Mouse (Mus musculus): ENCODE data around the gene Mroh8.
"Not testable (repeated sequence)": the region's sequence is repeated elsewhere in the genome, so short reads cannot be mapped to it uniquely, and the experiment has no call there.

Gene Mroh8

DNA sequence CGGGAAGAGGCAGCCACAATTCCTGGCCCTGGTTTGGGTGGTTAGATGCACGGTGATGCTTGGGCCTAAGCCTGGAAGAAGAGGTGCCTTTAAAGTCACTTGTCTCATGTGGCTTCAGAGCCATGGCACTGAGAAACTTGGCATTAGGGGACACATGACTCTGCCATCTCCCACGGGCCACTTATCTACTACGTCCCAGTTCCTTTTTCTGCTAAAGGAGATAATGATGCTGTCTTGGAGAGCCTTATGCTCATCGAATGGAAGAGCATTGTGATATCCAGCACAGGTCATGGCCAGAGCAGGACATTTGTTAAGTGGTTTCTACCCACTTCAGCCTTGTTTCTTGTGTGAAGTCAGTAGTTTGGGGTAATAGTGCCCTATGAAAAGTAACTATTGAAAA, 9.6 kb upstream of the Mroh8 start:
- DNase-seq (ENCODE audit: low spot score in 2 of 2), result no peak

DNA sequence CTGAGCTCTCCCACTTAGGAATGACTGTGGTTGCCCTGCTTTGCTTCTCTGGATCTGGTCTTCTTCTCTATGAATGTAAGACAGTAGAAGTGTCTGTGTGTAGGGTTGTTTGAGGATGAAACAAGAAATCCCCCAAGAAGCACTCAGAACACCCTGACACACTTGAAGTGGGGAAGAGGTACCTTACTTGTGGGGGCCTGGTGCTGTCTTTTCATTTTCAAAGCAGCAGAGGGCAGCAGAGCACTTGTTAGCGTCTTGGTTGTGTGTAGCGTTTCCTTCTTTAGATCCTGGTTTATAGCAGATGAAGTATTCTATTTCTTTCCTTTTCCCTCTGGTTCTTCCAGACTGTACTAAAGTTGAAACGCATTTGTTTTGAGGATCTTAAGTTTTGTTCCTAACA, 8.2 kb upstream of the Mroh8 start:
- DNase-seq (ENCODE audit: low spot score in 2 of 2), result peak in 1 of 2 experiments; percentile 50

DNA sequence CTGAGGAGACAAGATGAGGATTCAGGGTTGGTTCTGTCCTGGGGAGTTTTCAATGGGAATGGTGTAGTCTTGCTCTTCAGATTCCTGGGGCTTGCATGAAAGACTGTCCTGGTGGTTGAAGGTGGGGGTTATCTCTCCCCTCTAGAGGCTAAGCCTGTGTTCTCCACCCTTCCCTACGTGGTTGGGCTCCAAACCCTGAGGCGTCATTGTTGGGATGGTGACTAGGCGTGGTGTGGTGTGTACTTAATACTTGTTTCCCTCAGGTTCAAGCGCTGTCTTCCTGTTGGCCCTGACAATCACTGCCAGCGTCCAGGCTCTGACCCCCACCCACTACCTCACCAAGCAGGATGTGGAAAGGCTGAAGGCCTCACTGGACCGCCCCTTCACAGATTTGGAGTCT, 4.0 kb upstream of the Mroh8 start:
- DNase-seq (ENCODE audit: low spot score in 2 of 2), result no peak

DNA sequence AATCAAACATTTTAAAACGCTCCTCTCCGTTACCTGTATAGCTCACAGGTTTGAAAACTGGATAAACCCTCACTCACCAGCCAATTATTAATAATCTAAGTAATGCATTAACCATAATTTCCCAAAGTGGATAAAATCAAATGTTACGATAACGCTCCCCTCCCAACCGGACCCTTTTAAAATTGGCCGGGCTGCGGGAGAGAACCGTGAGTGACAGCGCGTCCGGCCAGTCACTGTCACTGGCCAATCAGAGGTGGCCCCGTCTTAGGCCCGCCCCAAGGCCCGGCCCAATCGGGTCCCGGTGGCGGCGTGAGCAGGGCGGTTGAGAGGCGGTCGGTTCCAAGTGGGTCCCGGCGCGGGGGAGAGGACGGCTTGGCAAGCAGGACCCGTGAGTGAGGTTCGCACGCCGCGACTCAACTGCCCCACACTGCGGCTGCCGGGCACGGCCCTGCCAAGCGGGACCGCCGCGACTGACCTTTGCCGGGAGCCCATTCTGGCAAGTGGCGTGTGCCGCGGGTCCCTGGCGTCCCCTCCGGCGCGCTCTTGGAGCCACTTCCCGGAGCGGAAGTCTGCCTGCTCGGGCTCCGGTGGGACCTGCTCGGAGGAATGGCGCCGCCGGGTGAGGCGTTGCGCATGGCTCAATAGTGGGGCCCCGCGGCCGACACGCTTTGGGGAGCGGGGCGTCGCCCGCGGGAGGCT, 483 bp downstream of the Mroh8 start, which contains the start of gene Rpn2:
TSS of gene Rpn2 (plus strand) at position 301 of the 699 bp plus-strand sequence.
- DNase-seq (ENCODE audit: low spot score in 2 of 2), result peak; percentile 94 to 95

DNA sequence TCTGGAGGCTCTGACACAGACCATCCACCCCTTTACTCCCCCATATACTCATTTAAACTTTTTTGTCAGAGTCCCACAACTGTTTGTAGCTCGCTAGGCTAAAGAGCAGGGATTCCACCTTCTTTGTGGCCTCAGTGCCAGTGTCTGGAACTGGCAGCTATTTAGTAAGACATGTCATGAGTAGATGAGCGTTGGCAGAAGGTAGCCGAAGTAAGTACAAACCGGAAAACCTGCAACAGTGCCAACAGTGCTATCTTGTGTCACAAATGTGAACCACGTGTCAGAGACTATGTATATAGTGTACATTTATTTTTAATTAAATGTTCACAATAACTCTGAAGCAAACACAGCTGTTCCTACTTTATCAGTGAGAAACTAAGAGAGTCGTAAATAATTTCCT, 15.5 kb downstream of the Mroh8 start:
- no peak for DNase-seq (ENCODE audit: low spot score in 2 of 2)

DNA sequence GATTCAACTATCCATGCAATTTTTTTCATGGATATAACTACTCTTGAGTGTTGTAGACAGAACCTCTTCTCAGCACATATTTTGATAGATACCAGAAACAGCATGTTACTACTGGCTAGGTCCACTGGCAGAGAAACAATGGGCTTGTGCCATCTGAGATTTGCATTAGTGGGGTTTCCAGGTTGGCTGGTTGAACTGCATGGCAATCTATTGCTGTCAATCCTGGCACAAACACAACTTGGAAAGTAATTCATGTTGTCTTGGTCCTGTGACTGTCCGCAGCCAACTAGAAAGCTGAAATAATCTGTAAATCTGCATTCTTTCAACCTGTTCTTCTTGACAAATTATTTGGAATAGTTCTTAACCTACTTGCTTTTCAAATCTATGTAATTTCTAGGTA, 16.2 kb downstream of the Mroh8 start:
- no peak for DNase-seq (ENCODE audit: low spot score in 2 of 2)

DNA sequence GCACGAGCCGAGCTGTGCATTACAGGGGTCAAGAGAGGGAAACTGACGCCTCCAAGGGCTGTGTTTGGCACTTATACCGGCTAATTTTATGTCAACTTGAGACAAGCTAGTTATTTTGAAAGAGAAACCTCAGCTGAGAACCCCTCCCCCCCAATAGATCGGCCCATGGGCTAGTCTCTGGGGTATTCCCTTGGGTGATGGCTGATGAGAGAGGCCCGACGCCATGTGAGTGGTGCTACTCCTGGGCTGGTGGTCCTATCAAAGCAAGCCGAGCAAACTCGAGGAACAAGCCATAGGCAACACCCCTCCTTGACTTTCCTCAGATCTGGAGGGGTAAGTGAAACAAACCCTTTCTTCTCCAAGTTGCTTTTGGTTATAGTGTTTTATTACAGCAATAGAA, 16.8 kb downstream of the Mroh8 start:
- DNase-seq (ENCODE audit: low spot score in 2 of 2), result no peak

DNA sequence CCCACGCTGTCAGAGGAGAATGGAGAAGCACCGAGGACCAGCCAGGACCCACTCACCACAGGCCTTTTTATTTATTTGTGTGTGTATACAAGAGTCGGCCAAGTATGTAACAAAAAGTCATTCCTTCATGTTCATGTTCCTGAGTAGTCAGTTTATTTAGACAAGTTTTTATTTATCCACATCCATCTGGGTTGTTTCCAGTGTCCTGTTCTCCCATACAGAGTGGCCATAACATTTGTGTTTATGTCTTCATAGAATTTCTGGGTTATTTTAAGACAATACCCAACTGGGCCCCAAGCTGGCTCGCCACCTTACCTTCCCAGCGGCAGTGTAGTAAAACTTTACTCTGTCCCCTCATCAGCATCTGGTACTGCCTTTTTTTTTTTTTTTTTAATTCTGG, 17.4 kb downstream of the Mroh8 start:
- no peak for DNase-seq (ENCODE audit: low spot score in 2 of 2)

DNA sequence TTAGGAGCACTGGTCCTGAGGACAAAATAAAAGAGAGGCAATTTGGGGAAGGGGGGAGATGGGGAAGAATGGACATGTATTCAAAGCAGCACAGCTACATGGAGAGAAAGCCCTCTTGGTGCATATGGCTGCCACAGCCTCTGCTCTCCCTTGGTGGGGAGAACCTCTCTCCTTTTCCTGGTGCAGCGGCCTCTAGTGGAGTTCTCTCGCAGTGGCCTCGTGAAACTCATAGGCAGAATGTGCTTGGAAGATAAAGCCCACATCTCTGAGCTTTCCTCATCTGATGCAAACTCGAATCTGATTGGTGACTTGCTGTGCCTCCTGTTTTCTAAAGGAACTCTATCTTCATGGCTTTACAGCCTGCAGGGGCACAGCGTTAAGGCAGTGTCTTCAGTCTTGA, 19.6 kb downstream of the Mroh8 start:
- peak; percentile 28 to 64 for DNase-seq (ENCODE audit: low spot score in 2 of 2)

DNA sequence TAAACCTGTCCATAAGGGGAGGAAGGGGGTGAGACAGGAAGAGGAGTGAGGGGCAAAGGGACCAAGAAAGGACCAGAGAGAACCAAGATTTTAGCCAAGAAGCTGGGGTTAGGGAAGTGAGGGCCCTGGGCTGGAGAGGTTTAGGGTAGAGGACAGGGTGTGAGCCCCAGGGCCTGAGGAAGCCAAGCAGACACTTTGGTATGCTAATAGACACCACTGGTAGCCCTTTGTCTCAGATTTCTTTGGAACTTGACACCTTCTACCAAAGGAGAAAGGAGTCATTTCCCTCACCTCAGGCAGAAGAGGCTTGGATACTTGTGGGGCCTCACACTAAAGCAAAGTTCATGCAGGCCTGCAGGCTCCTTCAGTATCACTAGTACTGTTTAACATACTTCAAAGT, 31.2 kb downstream of the Mroh8 start:
- no peak for DNase-seq (ENCODE audit: low spot score in 2 of 2)

DNA sequence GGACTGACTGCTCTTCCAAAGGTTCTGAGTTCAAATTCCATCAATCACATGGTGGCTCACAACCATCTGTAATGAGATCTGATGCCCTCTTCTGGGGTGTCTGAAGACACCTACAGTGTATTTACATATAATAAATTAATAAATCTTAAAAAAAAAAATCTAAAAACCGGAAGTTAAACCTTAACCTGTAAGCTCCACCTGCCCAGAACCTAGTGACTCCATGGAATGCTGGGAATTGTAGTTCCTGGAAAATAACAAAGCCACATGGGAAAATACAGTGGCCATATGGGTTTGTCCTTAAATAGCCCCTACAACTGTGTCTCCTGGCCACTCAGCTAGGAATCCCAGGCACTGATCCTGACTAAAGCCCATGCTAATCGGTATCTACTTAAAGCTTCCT, 33.7 kb downstream of the Mroh8 start:
- no peak for DNase-seq (ENCODE audit: low spot score in 2 of 2)

DNA sequence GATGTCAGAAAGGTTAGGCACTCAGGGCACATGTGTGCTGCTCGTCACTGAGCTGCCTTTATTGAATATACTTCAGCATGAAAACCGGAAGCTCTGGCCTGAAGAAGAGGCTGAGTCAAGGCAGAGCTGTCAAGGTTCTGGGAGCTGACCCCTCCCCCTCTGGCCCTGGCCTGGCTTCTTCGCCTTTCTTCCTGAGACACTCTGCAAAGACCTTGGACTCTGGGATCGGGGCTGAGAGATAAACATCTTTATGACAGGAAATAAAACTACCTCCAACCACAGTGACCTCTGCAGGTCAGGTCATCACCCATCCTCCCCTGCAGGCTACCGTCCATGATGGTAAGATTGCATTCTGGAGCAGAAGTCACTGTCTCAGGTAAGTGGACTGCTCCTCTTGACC, 34.3 kb downstream of the Mroh8 start:
- no peak for DNase-seq (ENCODE audit: low spot score in 2 of 2)

DNA sequence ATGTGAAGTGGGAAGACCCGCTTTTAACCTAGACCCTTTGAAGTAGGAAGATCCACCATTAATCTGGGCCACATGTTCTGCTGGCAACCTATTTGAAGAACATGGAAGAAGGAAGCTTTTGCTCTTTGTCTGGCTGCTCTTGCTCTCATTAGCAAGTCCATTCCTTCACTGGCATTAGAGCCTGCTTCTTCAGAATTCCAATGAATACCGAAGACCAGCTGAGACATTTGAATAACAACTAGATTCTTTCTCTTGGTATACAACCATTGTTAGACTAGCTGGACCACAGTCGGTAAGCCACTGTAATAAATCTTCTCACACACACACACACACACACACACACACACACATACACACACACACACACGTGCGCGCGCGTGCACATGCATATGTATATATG, 43.4 kb downstream of the Mroh8 start:
- DNase-seq (ENCODE audit: low spot score in 2 of 2), result no peak

DNA sequence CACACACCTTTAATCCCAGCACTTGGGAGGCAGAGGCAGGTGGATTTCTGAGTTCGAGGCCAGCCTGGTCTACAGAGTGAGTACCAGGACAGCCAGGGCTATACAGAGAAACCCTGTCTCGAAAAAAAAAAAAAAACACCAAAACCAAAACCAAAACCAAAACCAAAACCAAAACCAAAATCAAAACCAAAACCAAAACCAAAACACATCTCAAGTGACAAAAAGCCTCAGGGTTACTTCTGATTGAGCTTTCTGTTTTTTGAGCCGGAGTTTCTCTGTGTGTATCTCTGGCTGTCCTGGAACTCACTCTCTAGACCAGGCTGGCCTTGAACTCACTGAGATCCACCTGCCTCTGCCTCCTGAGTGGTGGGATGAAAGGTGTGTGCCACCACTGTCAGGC, 57.4 kb downstream of the Mroh8 start:
- not testable (repeated sequence) for DNase-seq (ENCODE audit: low spot score in 2 of 2)

DNA sequence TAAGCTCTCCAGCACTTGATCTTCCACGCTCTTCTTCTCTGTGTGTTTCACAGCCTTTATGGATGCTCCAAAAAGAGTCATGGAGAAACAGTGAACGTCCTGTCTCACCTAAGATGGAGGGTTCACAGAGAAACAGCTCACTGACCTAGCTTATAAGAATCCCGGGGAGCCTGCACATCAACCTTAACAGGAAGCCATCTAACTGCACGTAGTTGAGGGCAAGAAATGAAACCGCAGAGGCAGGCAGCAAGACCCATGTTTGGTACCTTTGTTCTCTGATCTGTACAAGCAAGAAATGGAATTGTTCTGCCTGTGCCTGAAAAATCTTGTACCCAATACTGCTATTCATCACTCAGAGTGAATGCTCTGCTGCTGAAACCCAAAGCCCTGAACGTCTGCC, 59.2 kb downstream of the Mroh8 start:
- DNase-seq (ENCODE audit: low spot score in 2 of 2), result no peak

DNA sequence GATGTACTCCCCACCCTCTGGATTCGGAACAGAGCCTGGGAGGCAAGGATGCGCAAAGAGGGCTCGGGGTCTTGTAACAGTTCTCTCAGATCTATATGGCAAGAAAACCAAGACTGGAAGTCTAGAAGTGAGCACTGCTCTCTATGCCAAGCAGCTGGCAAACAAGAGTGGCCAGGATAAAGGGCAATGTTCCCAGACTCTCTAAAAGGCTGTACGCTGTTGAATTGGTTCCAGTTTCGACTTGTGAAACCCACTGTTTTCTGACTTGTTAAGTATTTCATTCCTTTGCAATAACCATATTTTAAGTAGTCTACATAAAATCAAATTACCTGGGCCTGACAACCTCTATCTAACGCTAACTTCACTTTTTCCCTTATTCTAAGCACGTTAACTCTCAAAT, 67.6 kb downstream of the Mroh8 start:
- DNase-seq (ENCODE audit: low spot score in 2 of 2), result no peak

DNA sequence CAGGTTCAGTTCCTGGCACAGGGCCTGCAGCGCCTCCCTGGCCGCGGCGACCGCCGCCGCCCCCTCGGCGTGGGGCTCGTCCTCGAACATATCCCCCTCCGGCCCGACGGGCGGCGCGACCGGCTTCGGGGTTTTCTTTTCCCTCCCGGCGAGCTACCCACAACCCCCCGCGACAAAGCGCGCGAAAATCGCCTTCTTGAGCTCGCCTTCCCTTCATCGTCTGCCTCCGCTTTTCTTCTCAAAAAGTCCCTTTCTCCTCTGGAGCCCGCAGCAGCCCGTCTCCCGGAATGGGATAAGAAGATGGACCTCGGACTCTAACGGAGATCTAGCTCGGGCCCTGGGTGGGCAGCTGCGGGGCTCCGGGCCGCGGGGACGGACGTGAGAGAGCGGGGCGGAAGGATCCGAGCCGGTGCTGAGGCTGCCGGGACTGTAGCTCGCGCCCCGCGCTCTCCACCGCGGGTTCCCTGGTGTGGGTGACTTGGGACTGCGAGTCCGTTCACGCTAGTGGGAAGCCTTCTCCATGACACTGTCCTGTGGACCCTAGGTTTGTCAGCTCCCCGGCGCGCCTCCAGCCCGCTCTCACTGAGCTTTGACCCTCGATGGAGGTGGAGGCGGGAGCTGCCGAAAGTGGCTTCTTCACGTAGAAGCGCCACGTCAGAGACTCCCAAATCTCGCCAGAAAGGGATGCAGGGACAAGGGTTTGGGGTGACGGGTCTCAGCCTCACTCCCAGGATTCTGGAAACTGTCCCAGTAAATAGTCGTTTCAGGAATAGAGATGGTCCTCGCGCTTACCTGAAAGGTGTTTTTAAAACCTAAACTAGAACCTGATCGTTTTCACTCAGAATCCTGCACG, 74.8 kb downstream of the Mroh8 start, which contains the start of gene Rbl1:
TSS of gene Rbl1 (minus strand) at position 169 of the 853 bp plus-strand sequence.
- peak; percentile 86 to 88 for DNase-seq (ENCODE audit: low spot score in 2 of 2)

DNA sequence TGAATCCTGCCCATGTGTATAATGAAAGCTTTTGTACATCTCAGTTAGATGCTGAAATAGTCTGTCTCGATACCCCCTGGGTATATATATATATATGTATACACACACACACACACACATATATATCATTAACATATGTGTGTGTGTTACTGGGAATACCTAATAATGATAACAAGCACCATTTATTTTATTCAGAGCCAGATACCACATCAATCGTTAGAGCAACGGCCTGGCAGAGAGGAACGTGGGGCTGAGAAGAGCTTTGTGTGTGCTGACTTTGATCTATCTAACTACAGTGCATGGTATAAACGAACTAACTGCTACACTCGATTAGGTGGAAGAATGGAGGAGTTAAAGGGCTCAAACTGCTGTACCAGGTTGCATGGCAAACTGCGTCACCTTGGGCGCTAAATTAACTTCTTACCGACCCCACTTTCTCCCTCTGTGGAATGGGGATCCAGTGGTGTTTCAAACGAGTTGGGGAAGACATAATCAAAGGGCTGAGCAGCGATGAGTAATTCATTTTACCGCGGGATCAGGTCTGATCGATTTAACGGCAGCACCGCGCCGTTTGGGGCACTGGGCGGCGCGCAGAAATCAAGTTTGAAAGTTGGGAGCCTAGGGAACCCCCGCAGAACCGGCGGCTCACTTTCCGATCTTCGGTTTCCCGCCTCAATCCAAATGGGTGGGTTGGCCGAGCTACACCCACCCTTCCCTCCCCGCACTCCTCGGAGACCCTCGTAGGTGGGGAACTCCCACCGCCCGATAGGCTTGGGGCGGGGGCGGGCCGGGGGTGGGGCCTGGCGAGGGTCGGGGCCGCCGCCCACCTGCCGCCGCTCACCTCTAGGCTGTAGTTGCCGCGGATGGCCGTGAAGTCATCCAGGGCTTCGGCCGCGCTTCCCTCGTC, 75.6 kb downstream of the Mroh8 start:
- DNase-seq (ENCODE audit: low spot score in 2 of 2), result peak in 1 of 2 experiments; percentile 52

DNA sequence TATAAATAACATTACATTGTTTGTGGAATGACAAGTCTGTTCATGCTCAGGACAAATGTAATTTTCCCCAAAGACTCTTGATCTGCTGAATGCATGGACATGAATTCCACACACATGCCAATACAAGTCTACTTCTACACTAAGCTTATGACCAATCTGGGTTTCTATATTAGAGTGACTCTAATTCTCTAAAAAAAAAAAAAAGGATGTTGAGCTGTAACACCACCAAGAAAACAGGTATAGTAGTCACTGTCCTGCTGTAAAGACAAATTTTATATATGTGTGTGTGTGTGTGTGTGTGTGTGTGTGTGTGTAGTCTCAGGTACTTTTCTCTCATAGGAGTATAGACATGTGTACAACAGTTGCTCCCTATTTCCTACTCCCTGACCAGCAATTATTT, 76.3 kb downstream of the Mroh8 start:
- no peak for DNase-seq (ENCODE audit: low spot score in 2 of 2)

DNA sequence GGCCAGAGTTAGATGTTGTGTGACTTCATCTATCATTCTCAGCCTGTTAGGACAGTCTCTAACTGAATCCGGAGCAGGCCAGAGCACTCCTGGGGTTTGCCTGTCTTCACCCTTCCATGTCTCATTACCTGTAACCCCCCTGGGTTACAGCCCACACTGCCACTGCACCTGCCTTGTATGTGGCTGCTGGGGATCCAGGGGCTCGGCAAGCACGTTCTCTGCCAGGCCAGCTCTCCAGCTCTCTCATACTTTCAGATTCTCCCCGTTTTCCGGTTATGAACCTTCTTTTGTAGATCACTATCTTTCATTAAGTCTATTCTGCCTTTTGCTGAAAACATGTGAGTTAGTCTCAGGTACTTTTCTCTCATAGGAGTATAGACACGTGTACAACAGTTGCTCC, 77.0 kb downstream of the Mroh8 start:
- DNase-seq (ENCODE audit: low spot score in 2 of 2), result peak in 1 of 2 experiments; percentile 12

DNA sequence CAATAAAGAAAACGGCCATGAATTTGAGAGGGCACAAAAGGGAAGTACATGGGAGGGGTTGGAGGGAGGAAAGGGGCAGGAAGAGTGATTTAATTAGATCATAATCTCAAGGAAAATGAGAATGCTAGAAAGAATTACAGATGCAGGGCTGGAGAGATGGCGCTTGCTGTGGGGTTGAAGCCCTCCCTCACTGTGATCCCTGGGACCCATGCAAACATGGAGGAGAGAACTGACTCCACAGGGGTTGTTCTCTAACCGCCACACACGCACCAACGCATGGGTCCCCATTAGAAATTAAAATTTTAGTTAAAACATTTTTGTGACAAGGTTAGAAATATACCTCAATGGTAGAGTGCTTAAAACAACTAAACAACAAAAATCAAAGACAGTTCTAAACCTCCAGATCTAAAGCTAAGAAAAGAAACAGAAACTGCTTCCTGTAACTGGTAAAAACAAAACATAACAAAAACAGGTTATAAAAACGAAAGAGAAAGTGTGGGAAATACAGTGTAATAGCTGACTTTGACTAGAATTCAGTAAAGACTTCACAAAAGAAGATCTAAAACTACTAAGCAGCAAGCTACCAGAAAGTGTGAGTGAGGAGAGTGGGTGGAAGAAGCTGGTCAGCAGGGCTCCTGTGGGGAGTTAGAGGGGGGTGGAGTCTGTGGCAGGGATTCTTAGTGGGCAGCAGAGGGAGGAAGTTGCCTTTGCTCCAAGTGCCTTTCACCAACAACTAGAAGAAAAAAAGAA, 78.1 kb downstream of the Mroh8 start:
- peak; percentile 9 to 17 for DNase-seq (ENCODE audit: low spot score in 2 of 2)
